32 mouse cellular contexts compared by ENCODE assay signal in the genomic region with DNA sequence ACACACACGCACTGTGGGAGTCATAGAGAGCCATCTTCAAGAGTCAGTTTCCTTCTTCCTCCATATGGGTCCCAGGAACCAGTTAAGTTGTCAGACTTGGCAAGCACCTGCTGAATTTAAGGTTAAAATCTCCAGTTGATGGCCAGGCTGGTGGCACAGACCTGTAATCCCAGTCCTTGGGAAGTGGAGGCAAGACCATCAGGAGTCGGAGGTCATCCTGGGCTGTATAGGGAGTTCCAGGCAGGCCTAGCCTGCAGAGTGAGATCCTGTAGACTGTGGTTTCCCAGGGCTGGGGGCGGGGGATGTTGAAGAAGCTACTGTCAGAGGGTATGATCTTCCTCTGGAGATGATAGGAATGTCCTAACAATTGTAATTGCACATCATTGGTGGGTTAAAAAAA. TPM values are rescaled to one million over a fixed set of nuclear protein-coding genes. Genes with fewer than 3 reads are reported as not detected.
DNase-seq lines count a peak whose midpoint lies in the region; ATAC-seq and TF ChIP-seq lines count a peak whose summit lies in the region.
"Had no signal": no experiment of that assay in that cellular context is flagged by ENCODE, and none has a peak within 500 bp of the region (broad histone marks: within the 10 kb centered on the region; RNA-seq: fewer than 3 reads in every experiment).

No protein-coding gene starts in this region.

- no peaks in the 10 kb centered on the region for H3K9me3 ChIP-seq in forebrain, embryonic 10.5 days
- H3K9me3 ChIP-seq in forebrain, embryonic 15.5 days, result no peaks in the 10 kb centered on the region
- no peaks in the 10 kb centered on the region for H3K9me3 ChIP-seq in heart, embryonic 10.5 days
- peaks cover 6% of the 10 kb centered on the region; the same call in 1 of the 2 replicates for H3K9me3 ChIP-seq in heart, embryonic 12.5 days (replicated peaks)
- no peaks in the 10 kb centered on the region for H3K9me3 ChIP-seq in liver, postnatal 0 days (ENCODE audit: low read length)
- H3K9me3 ChIP-seq in limb, embryonic 10.5 days (replicated peaks), result no peaks in the 10 kb centered on the region
- H3K9me3 ChIP-seq: embryonic facial prominence, embryonic 13.5 days; embryonic facial prominence, embryonic 15.5 days; forebrain, embryonic 13.5 days; G1E had no signal

- H3K4me1 ChIP-seq in forebrain, embryonic 10.5 days, result 0 out of 2 replicates have a peak, but pooled peaks cover 3% of the 10 kb centered on the region
- H3K4me1 ChIP-seq in forebrain, embryonic 15.5 days, result no peaks in the 10 kb centered on the region
- H3K4me1 ChIP-seq in heart, embryonic 10.5 days, result no peaks in the 10 kb centered on the region
- no peaks in the 10 kb centered on the region for H3K4me1 ChIP-seq in heart, embryonic 12.5 days (replicated peaks)
- no peaks in the 10 kb centered on the region for H3K4me1 ChIP-seq in liver, postnatal 0 days (ENCODE audit: insufficient read depth)
- H3K4me1 ChIP-seq in limb, embryonic 10.5 days, result no peaks in the 10 kb centered on the region
- H3K4me1 ChIP-seq: embryonic facial prominence, embryonic 13.5 days; embryonic facial prominence, embryonic 15.5 days; forebrain, embryonic 13.5 days had no signal

- no peak overlapping the region for H3K9ac ChIP-seq in forebrain, embryonic 15.5 days (replicated peaks)
- no peak overlapping the region for H3K9ac ChIP-seq in heart, embryonic 12.5 days
- no peak overlapping the region for H3K9ac ChIP-seq in liver, postnatal 0 days (replicated peaks)
- H3K9ac ChIP-seq: embryonic facial prominence, embryonic 13.5 days; embryonic facial prominence, embryonic 15.5 days; forebrain, embryonic 13.5 days had no signal

- H3K27ac ChIP-seq in forebrain, embryonic 10.5 days, result no peak overlapping the region
- no peak overlapping the region for H3K27ac ChIP-seq in forebrain, embryonic 15.5 days (replicated peaks)
- no peak overlapping the region for H3K27ac ChIP-seq in heart, embryonic 10.5 days
- no peak overlapping the region for H3K27ac ChIP-seq in heart, embryonic 12.5 days (ENCODE audit: poor library complexity, severe bottlenecking)
- H3K27ac ChIP-seq in liver, postnatal 0 days (ENCODE audit: low read depth), result no peak overlapping the region
- H3K27ac ChIP-seq in limb, embryonic 10.5 days, result no peak overlapping the region
- H3K27ac ChIP-seq: embryonic facial prominence, embryonic 13.5 days; embryonic facial prominence, embryonic 15.5 days; forebrain, embryonic 13.5 days had no signal

- ATAC-seq in forebrain, embryonic 15.5 days (replicated peaks), result no peak
- no peak for ATAC-seq in heart, embryonic 12.5 days (ENCODE audit: insufficient number of reproducible peaks, low FRiP score)
- no peak for ATAC-seq in liver, postnatal 0 days
- ATAC-seq: activated CD4-positive, CD25-positive, alpha-beta regulatory T cell, adult 4 months; CD4-positive, CD25-positive, alpha-beta regulatory T cell, adult 4 months; forebrain, embryonic 13.5 days; forebrain, embryonic 16.5 days; Patski had no signal

- no peak for TF ChIP-seq EP300 in liver, postnatal 0 days (IDR thresholded peaks at IDR 0.05; ENCODE audit: low read depth)

- H3K27me3 ChIP-seq in forebrain, embryonic 10.5 days (ENCODE audit: poor library complexity, severe bottlenecking), result peaks cover 10% of the 10 kb centered on the region
- H3K27me3 ChIP-seq in forebrain, embryonic 15.5 days, result no peaks in the 10 kb centered on the region
- H3K27me3 ChIP-seq in heart, embryonic 10.5 days (ENCODE audit: insufficient read depth, poor library complexity, severe bottlenecking), result peaks cover 6% of the 10 kb centered on the region; the same call in 1 of the 2 replicates
- H3K27me3 ChIP-seq in heart, embryonic 12.5 days (replicated peaks), result no peaks in the 10 kb centered on the region
- H3K27me3 ChIP-seq in liver, postnatal 0 days (ENCODE audit: insufficient read depth, low read length), result no peaks in the 10 kb centered on the region
- 0 out of 2 replicates have a peak, but pooled peaks cover 3% of the 10 kb centered on the region for H3K27me3 ChIP-seq in limb, embryonic 10.5 days (ENCODE audit: low read depth, poor library complexity, severe bottlenecking)
- H3K27me3 ChIP-seq: CH12.LX; embryonic facial prominence, embryonic 13.5 days; embryonic facial prominence, embryonic 15.5 days; Patski had no signal

- 89% methylated on average over 3 of the region's 3 CpGs for WGBS in forebrain, embryonic 10.5 days
- WGBS in forebrain, embryonic 15.5 days, result 88% methylated on average over 3 of the region's 3 CpGs
- 83% methylated on average over 3 of the region's 3 CpGs for WGBS in heart, embryonic 10.5 days
- 75% methylated on average over 3 of the region's 3 CpGs for WGBS in heart, embryonic 12.5 days
- 76% methylated on average over 3 of the region's 3 CpGs for WGBS in liver, postnatal 0 days (ENCODE audit: insufficient replicate concordance)
- 89% methylated on average over 3 of the region's 3 CpGs for WGBS in limb, embryonic 10.5 days

- H3K36me3 ChIP-seq in forebrain, embryonic 10.5 days (replicated peaks), result no peaks in the 10 kb centered on the region
- no peaks in the 10 kb centered on the region for H3K36me3 ChIP-seq in forebrain, embryonic 15.5 days
- H3K36me3 ChIP-seq in heart, embryonic 10.5 days, result no peaks in the 10 kb centered on the region
- no peaks in the 10 kb centered on the region for H3K36me3 ChIP-seq in heart, embryonic 12.5 days
- H3K36me3 ChIP-seq in liver, postnatal 0 days (replicated peaks; ENCODE audit: insufficient read depth, low read length), result no peaks in the 10 kb centered on the region
- no peaks in the 10 kb centered on the region for H3K36me3 ChIP-seq in limb, embryonic 10.5 days
- H3K36me3 ChIP-seq: embryonic facial prominence, embryonic 13.5 days; embryonic facial prominence, embryonic 15.5 days; G1E had no signal

- no peak for TF ChIP-seq CTCF in liver, postnatal 0 days (IDR thresholded peaks at IDR 0.05; ENCODE audit: low read depth)

- H3K4me3 ChIP-seq in forebrain, embryonic 10.5 days, result no peak overlapping the region
- no peak overlapping the region for H3K4me3 ChIP-seq in forebrain, embryonic 15.5 days
- H3K4me3 ChIP-seq in heart, embryonic 10.5 days, result no peak overlapping the region
- H3K4me3 ChIP-seq in heart, embryonic 12.5 days, result no peak overlapping the region
- H3K4me3 ChIP-seq in liver, postnatal 0 days (ENCODE audit: low read depth, low read length), result no peak overlapping the region
- no peak overlapping the region for H3K4me3 ChIP-seq in limb, embryonic 10.5 days
- H3K4me3 ChIP-seq: embryonic facial prominence, embryonic 13.5 days; embryonic facial prominence, embryonic 15.5 days; erythroblast, embryonic 14.5 days; forebrain, embryonic 13.5 days had no signal

- H3K4me2 ChIP-seq in forebrain, embryonic 15.5 days (replicated peaks), result no peak overlapping the region
- H3K4me2 ChIP-seq in heart, embryonic 12.5 days, result no peak overlapping the region
- H3K4me2 ChIP-seq in liver, postnatal 0 days (ENCODE audit: low read depth, low read length), result no peak overlapping the region
- H3K4me2 ChIP-seq: embryonic facial prominence, embryonic 13.5 days; embryonic facial prominence, embryonic 15.5 days; forebrain, embryonic 13.5 days had no signal

- peak; percentile 8 for DNase-seq in forebrain, embryonic 10.5 days (ENCODE audit: extremely low spot score, low spot score)
- DNase-seq in heart, embryonic 10.5 days (ENCODE audit: low spot score), result peak; percentile 52
- DNase-seq in liver, postnatal 0 days, result peak; percentile 10
- DNase-seq in liver, result no peak
- DNase-seq in limb, embryonic 10.5 days (ENCODE audit: low spot score), result peak; percentile 15
- no peak for DNase-seq in adrenal gland, postnatal 36 days
- DNase-seq: adrenal gland, adult 8-10 months; adrenal gland, postnatal 14 days; B cell, adult 2 months; cerebellum, adult 11 months; cerebellum, adult 18-20 months; cerebellum, adult 8-10 months; cerebellum, adult 9-11 months; cerebellum, postnatal 14 days; cerebellum, postnatal 36 days; embryo, embryonic 11 days had no signal

RNA-seq across cellular contexts. Expression of a gene that starts 5.7 kb away (rescaled TPM):
- polyA plus RNA-seq in forebrain, embryonic 10.5 days (2016; fragmentation: Nextera tagmentation; extraction: Ambion mirVana), result not detected in 2 replicates
- not detected in 2 replicates for polyA plus RNA-seq in forebrain, embryonic 15.5 days (2015; fragmentation: Nextera tagmentation; extraction: Ambion mirVana)
- polyA plus RNA-seq in heart, embryonic 10.5 days (2016; fragmentation: Nextera tagmentation; extraction: Ambion mirVana), result not detected in 2 replicates
- 0.09 TPM in 1 of 2 replicates, not detected in the other for polyA plus RNA-seq in heart, embryonic 12.5 days (2016; fragmentation: Nextera tagmentation; extraction: Ambion mirVana)
- not detected in 2 replicates for polyA plus RNA-seq in liver, postnatal 0 days (2015; fragmentation: Nextera tagmentation; extraction: Ambion mirVana)
- not detected in 2 replicates for polyA plus RNA-seq in limb, embryonic 10.5 days (2016; fragmentation: Nextera tagmentation; extraction: Ambion mirVana)
- total RNA-seq in adrenal gland, postnatal 36 days (2021), result not detected
- total RNA-seq: adrenal gland, adult 18-20 months; adrenal gland, adult 8-10 months; adrenal gland, postnatal 14 days; CH12.LX; common myeloid progenitor, adult 5-6 weeks; G1E had no signal
- polyA plus RNA-seq: CD4-positive, CD25-positive, alpha-beta regulatory T cell, adult 4 months; embryonic facial prominence, embryonic 11.5 days; embryonic facial prominence, embryonic 13.5 days; embryonic facial prominence, embryonic 15.5 days; erythroblast, embryonic 14.5 days; forebrain, embryonic 11.5 days; forebrain, embryonic 13.5 days; forebrain, embryonic 16.5 days; G1E had no signal

RNA-seq across cellular contexts. Expression of a gene that starts 15.3 kb away (rescaled TPM):
- polyA plus RNA-seq in forebrain, embryonic 10.5 days (2016; fragmentation: Nextera tagmentation; extraction: Ambion mirVana), result 176 and 179 TPM in 2 replicates
- polyA plus RNA-seq in forebrain, embryonic 15.5 days (2015; fragmentation: Nextera tagmentation; extraction: Ambion mirVana), result 309 and 310 TPM in 2 replicates
- 156 and 170 TPM in 2 replicates for polyA plus RNA-seq in heart, embryonic 10.5 days (2016; fragmentation: Nextera tagmentation; extraction: Ambion mirVana)
- 153 and 163 TPM in 2 replicates for polyA plus RNA-seq in heart, embryonic 12.5 days (2016; fragmentation: Nextera tagmentation; extraction: Ambion mirVana)
- 136 and 144 TPM in 2 replicates for polyA plus RNA-seq in liver, postnatal 0 days (2015; fragmentation: Nextera tagmentation; extraction: Ambion mirVana)
- polyA plus RNA-seq in limb, embryonic 10.5 days (2016; fragmentation: Nextera tagmentation; extraction: Ambion mirVana), result 215 and 217 TPM in 2 replicates
- total RNA-seq in adrenal gland, postnatal 36 days (2021), result 100 to 1,000 TPM; 183 to 188 TPM

RNA-seq across cellular contexts. Expression of a gene that starts 31.8 kb away (rescaled TPM):
- polyA plus RNA-seq in forebrain, embryonic 10.5 days (2016; fragmentation: Nextera tagmentation; extraction: Ambion mirVana), result 52.7 and 52.8 TPM in 2 replicates
- polyA plus RNA-seq in forebrain, embryonic 15.5 days (2015; fragmentation: Nextera tagmentation; extraction: Ambion mirVana), result 29.7 and 30.0 TPM in 2 replicates
- polyA plus RNA-seq in heart, embryonic 10.5 days (2016; fragmentation: Nextera tagmentation; extraction: Ambion mirVana), result 114 and 119 TPM in 2 replicates
- 95.7 and 97.5 TPM in 2 replicates for polyA plus RNA-seq in heart, embryonic 12.5 days (2016; fragmentation: Nextera tagmentation; extraction: Ambion mirVana)
- 19.4 and 20.4 TPM in 2 replicates for polyA plus RNA-seq in liver, postnatal 0 days (2015; fragmentation: Nextera tagmentation; extraction: Ambion mirVana)
- 30.1 and 44.7 TPM in 2 replicates for polyA plus RNA-seq in limb, embryonic 10.5 days (2016; fragmentation: Nextera tagmentation; extraction: Ambion mirVana)
- 1 to 10 TPM; 3.7 to 5.3 TPM for total RNA-seq in adrenal gland, postnatal 36 days (2021)

Comparison
In these comparisons a context has a peak if more than half of its experiments do, and no peak if none do; other contexts are left out.
1. DNase-seq: peak in forebrain, embryonic 10.5 days (single experiment), heart, embryonic 10.5 days (single experiment), liver, postnatal 0 days (single experiment) and limb, embryonic 10.5 days (single experiment); none in liver (single experiment) and adrenal gland, postnatal 36 days (0 of 2).